Mouse (Mus musculus) CH12F3 (cell line): Measurements from ENCODE around the gene Olfr690.
"Not testable (repeated sequence)": the region's sequence is repeated elsewhere in the genome, so short reads cannot be mapped to it uniquely, and the experiment has no call there.

Experiments used
- in situ Hi-C: fragments of 300-500 bp; cut with MboI; formaldehyde crosslinking; loops from 2 replicates; pipeline ENCODE4 v1.14.3; 2020; ENCODE audit warnings: low sequenced_read_pairs

The Olfr690 gene

GRCm38 (mm10) chr7:105334004-105334403, at the start of gene Olfr690:
Olfr690 (minus strand) TSS chr7:105334104.
- in situ Hi-C loops = no loop called here

GRCm38 (mm10) chr7:105380329-105380728, 46.4 kb upstream of the Olfr690 start:
- in situ Hi-C loops = no loop called here

GRCm38 (mm10) chr7:105374866-105375265, 41.0 kb upstream of the Olfr690 start, which contains the start of gene Gm5901:
Gm5901 (plus strand) TSS chr7:105375038.
- in situ Hi-C loops = no loop called here

GRCm38 (mm10) chr7:105373976-105374375, 40.1 kb upstream of the Olfr690 start:
- in situ Hi-C loops = no loop called here

GRCm38 (mm10) chr7:105373509-105373908, 39.6 kb upstream of the Olfr690 start:
- in situ Hi-C loops = no loop called here

- in situ Hi-C loops = no loop called here
Measured at GRCm38 (mm10) chr7:105372912-105373311, 39.0 kb upstream of the Olfr690 start.

GRCm38 (mm10) chr7:105368521-105368920, 34.6 kb upstream of the Olfr690 start:
- in situ Hi-C loops = no loop called here

GRCm38 (mm10) chr7:105367930-105368329, 34.0 kb upstream of the Olfr690 start, which contains the start of gene Olfr692:
Olfr692 (plus strand) TSS chr7:105368230.
- in situ Hi-C loops = no loop called here

GRCm38 (mm10) chr7:105367268-105367667, 33.4 kb upstream of the Olfr690 start:
- in situ Hi-C loops = no loop called here

- in situ Hi-C loops = no loop called here
Measured at GRCm38 (mm10) chr7:105361713-105362112, 27.8 kb upstream of the Olfr690 start.

- in situ Hi-C loops = not testable (repeated sequence)
Measured at GRCm38 (mm10) chr7:105356487-105356886, 22.6 kb upstream of the Olfr690 start.

- in situ Hi-C loops = not testable (repeated sequence)
Measured at GRCm38 (mm10) chr7:105356064-105356463, 22.2 kb upstream of the Olfr690 start.

GRCm38 (mm10) chr7:105342752-105343151, 8.8 kb upstream of the Olfr690 start:
- in situ Hi-C loops = no loop called here

GRCm38 (mm10) chr7:105342170-105342569, 8.3 kb upstream of the Olfr690 start, which contains the start of gene Olfr691:
Olfr691 (minus strand) TSS chr7:105342270.
- in situ Hi-C loops = no loop called here

GRCm38 (mm10) chr7:105325302-105325701, 8.6 kb downstream of the Olfr690 start:
- in situ Hi-C loops = no loop called here

GRCm38 (mm10) chr7:105310865-105311264, 23.0 kb downstream of the Olfr690 start, which contains the start of gene Olfr689:
Olfr689 (plus strand) TSS chr7:105311165.
- in situ Hi-C loops = no loop called here

GRCm38 (mm10) chr7:105290051-105290450, 43.9 kb downstream of the Olfr690 start:
- in situ Hi-C loops = no loop called here

- in situ Hi-C loops = no loop called here
Measured at GRCm38 (mm10) chr7:105287795-105288194, 46.1 kb downstream of the Olfr690 start, which contains the start of gene Olfr688. Olfr688 (plus strand) TSS chr7:105288095.
